Mouse (Mus musculus): Measurements from ENCODE around the gene Gm28635.

The Gm28635 gene

GRCm38 (mm10) chr2:84599270-84599888 is 78.5 kb downstream of the Gm28635 start:
- ATAC-seq (ENCODE audit: insufficient number of reproducible peaks, low FRiP score, low TSS enrichment) = no peak

DNA sequence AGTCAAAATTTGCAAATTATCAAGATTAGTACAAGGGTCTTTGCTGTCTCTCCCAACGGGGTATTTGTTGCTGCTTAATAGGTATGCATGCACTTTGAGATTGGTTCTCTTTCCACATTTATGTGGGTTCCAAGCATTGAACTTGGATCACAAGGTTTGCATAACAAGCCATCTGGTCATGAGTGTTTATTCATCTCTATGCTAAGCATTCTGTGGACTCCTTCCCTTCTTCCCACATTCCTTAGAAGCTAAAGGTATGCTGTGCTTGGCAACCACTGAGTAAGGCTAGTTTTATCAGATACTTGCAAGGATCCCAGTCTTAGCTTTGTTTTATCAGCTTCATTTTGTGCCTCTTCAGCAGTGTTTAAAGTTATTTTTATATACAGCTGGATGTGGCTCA is 80.7 kb downstream of the Gm28635 start:
- no peak for ATAC-seq (ENCODE audit: insufficient number of reproducible peaks, low FRiP score, low TSS enrichment)

GRCm38 (mm10) chr2:84592801-84593200 is 85.0 kb downstream of the Gm28635 start:
- no peak for ATAC-seq (ENCODE audit: insufficient number of reproducible peaks, low FRiP score, low TSS enrichment)

GRCm38 (mm10) chr2:84585700-84586099 is 92.1 kb downstream of the Gm28635 start:
- no peak for ATAC-seq (ENCODE audit: insufficient number of reproducible peaks, low FRiP score, low TSS enrichment)

- ATAC-seq (ENCODE audit: insufficient number of reproducible peaks, low FRiP score, low TSS enrichment) = no peak
Observed at GRCm38 (mm10) chr2:84582286-84582685, 95.6 kb downstream of the Gm28635 start.

- no peak for ATAC-seq (ENCODE audit: insufficient number of reproducible peaks, low FRiP score, low TSS enrichment)
Observed at GRCm38 (mm10) chr2:84581208-84581607, 96.6 kb downstream of the Gm28635 start.

- ATAC-seq (ENCODE audit: insufficient number of reproducible peaks, low FRiP score, low TSS enrichment) = no peak
Observed at GRCm38 (mm10) chr2:84579311-84579710, 98.5 kb downstream of the Gm28635 start.

- no peak for ATAC-seq (ENCODE audit: insufficient number of reproducible peaks, low FRiP score, low TSS enrichment)
Observed at GRCm38 (mm10) chr2:84574130-84574529, 103.7 kb downstream of the Gm28635 start.

DNA sequence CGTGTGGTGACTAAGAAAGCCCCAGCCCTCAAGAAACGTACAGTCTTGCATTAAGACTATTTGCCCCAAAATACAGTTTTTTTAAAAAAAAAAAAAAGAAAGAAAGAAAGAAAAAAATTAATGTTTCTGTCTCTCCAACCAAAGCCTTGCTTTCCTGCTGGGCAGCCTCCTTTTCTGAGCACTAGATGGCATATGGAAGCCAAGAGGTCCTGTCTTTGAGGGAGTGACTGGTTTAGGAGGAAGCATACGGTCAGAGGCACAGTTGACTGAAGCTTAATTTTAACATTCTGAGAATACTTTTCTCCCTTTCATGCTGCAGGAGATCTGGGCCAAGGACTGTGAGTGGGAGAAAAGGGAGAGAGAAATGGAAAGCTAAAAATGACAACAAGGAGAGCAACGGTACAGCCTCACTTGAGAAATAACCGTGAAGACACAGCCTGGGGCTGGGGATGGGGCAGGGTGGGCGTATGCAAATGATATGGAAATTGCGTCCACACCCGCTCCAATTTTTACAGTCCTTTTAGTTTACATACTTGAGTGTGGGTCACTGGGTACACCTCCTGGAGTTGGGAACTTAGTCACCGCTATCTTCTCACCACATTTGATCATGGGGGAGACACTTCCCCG is 120.8 kb downstream of the Gm28635 start:
- ATAC-seq (ENCODE audit: insufficient number of reproducible peaks, low FRiP score, low TSS enrichment) = no peak

All from cerebellum, adult (tissue).